Mouse (Mus musculus) kidney, postnatal 0 days (tissue): ENCODE data around the gene Ostn. TPM values are rescaled to one million over a fixed set of nuclear protein-coding genes. Genes with fewer than 3 reads are reported as not detected.
A peak's percentile ranks its signal among the peaks of the same experiment; 100 is the strongest.

Experiments
- ATAC-seq: fragments of 200-750 bp; cut with Nextera tagmentation; replicated peaks from 2 replicates; pipeline ENCODE4 v1.8.0; 2017; ENCODE audit warnings: low read depth, moderate number of reproducible peaks, moderate TSS enrichment, moderate library complexity; ENCODE audit not compliant: low FRiP score
- DNase-seq: peaks from one replicate; pipeline ENCODE4 v3.0.0-alpha.2; 2016; ENCODE audit warnings: low spot score
- H3K27ac ChIP-seq: fragments of 300-500 bp; sonication (generic); 2 replicates; pipeline ENCODE4 v1.5.1; 2014; ENCODE audit warnings: mild to moderate bottlenecking
- H3K27me3 ChIP-seq: fragments of 300-500 bp; sonication (generic); 2 replicates; pipeline ENCODE4 v1.6.1; 2014; ENCODE audit warnings: low read length, mixed read lengths; ENCODE audit not compliant: insufficient read depth
- H3K36me3 ChIP-seq: fragments of 300-500 bp; sonication (generic); 2 replicates; pipeline ENCODE4 v1.6.1; 2014; ENCODE audit warnings: low read length, mixed read lengths; ENCODE audit not compliant: insufficient read depth
- H3K4me1 ChIP-seq: fragments of 300-500 bp; sonication (generic); replicated peaks from 2 replicates; pipeline ENCODE4 v1.6.1; 2014; ENCODE audit warnings: antibody characterized with exemption, low read length, mixed read lengths; ENCODE audit not compliant: insufficient read depth
- H3K4me2 ChIP-seq: fragments of 300-500 bp; sonication (generic); 2 replicates; pipeline ENCODE4 v1.6.1; 2014; ENCODE audit warnings: mild to moderate bottlenecking, low read length, moderate library complexity, mixed read lengths
- H3K4me3 ChIP-seq: fragments of 300-500 bp; sonication (generic); replicated peaks from 2 replicates; pipeline ENCODE4 v1.5.1; 2014; ENCODE audit warnings: low read depth, low read length
- H3K9ac ChIP-seq: fragments of 300-500 bp; sonication (generic); 2 replicates; pipeline ENCODE4 v1.6.1; 2014; ENCODE audit warnings: low read depth, low read length
- H3K9me3 ChIP-seq: fragments of 300-500 bp; sonication (generic); replicated peaks from 2 replicates; pipeline ENCODE4 v1.6.1; 2016; ENCODE audit warnings: low read length, inconsistent platforms, mixed read lengths
- CTCF ChIP-seq: IDR thresholded peaks from 2 replicates; pipeline ENCODE4 v1.5.1; 2016; ENCODE audit warnings: antibody characterized with exemption, low read depth, mild to moderate bottlenecking, moderate library complexity
- WGBS: fragments of 180-500 bp; shearing (Covaris S2); extraction: QIAGEN DNeasy Blood & Tissue Kit; methylation state at CpG from one replicate; pipeline ENCODE4 v1.1.7; 2014; 5-methylcytosine and 5-hydroxymethylcytosine counted together
- polyA plus RNA-seq: library from polyadenylated mRNA; unstranded; fragments of >200 nt; fragmentation: Nextera tagmentation; extraction: Ambion mirVana; gene quantifications from 2 replicates; pipeline ENCODE4 v1.2.1, GENCODE M21; 2015

The Ostn gene
- polyA plus RNA-seq, 1 experiment from 2014 or later, result not detected

- TF ChIP-seq CTCF, result no peak
- H3K9ac ChIP-seq, result no peak within 1 kb of the TSS
- ATAC-seq (no peak), DNase-seq (no peak)
- no peaks in the 10 kb centered on the region for H3K9me3 ChIP-seq
- H3K4me2 ChIP-seq, result no peak within 1 kb of the TSS
- H3K27me3 ChIP-seq, result no peaks in the 10 kb centered on the region
- no peaks in the 10 kb centered on the region for H3K36me3 ChIP-seq
- 0 out of 2 replicates have a peak, but pooled peaks cover 3% of the 10 kb centered on the region for H3K4me1 ChIP-seq
- no peak within 1 kb of the TSS for H3K27ac ChIP-seq
- WGBS, result 65% methylated on average over 8 of the region's 8 CpGs
- H3K4me3 ChIP-seq, result no peak within 1 kb of the TSS
Observed at GRCm38 (mm10) chr16:27370191-27370590, 62.9 kb downstream of the Ostn start, which contains the start of gene Uts2b. TSS of gene Uts2b (minus strand) at chr16:27370239.

GRCm38 (mm10) chr16:27370700-27371099 lies 63.4 kb downstream of the Ostn start:
- Histone ChIP-seq H3K9me3 (no peaks in the 10 kb centered on the region), H3K36me3 (no peaks in the 10 kb centered on the region), H3K4me2 (no peak overlapping the region), H3K4me1 (0 out of 2 replicates have a peak, but pooled peaks cover 3% of the 10 kb centered on the region), H3K27me3 (no peaks in the 10 kb centered on the region), H3K9ac (no peak overlapping the region), H3K4me3 (no peak overlapping the region), H3K27ac (no peak overlapping the region)
- 48% methylated on average over 2 of the region's 2 CpGs for WGBS
- no peak for DNase-seq
- no peak for TF ChIP-seq CTCF
- no peak for ATAC-seq

GRCm38 (mm10) chr16:27374139-27374538 lies 66.8 kb downstream of the Ostn start:
- no peak for DNase-seq
- Histone ChIP-seq H3K9ac (no peak overlapping the region), H3K9me3 (no peaks in the 10 kb centered on the region), H3K27me3 (no peaks in the 10 kb centered on the region), H3K4me1 (0 out of 2 replicates have a peak, but pooled peaks cover 3% of the 10 kb centered on the region), H3K27ac (no peak overlapping the region), H3K4me2 (no peak overlapping the region), H3K36me3 (no peaks in the 10 kb centered on the region), H3K4me3 (no peak overlapping the region)
- 64% methylated on average over 3 of the region's 3 CpGs for WGBS
- no peak for TF ChIP-seq CTCF
- no peak for ATAC-seq

- Histone ChIP-seq H3K9me3 (no peaks in the 10 kb centered on the region), H3K36me3 (no peaks in the 10 kb centered on the region), H3K9ac (no peak overlapping the region), H3K27ac (peak overlapping the region; percentile 60; the same call in 1 of the 2 replicates), H3K4me1 (0 out of 2 replicates have a peak, but pooled peaks cover 3% of the 10 kb centered on the region), H3K4me2 (no peak overlapping the region), H3K4me3 (no peak overlapping the region), H3K27me3 (no peaks in the 10 kb centered on the region)
- ATAC-seq, result peak; percentile 88
- peak; percentile 10 for DNase-seq
- no peak for TF ChIP-seq CTCF
- 64% methylated on average over 2 of the region's 2 CpGs for WGBS
Observed at GRCm38 (mm10) chr16:27375318-27375717, 68.0 kb downstream of the Ostn start.

- Histone ChIP-seq H3K27ac (no peak overlapping the region), H3K4me2 (no peak overlapping the region), H3K4me3 (no peak overlapping the region), H3K4me1 (0 out of 2 replicates have a peak, but pooled peaks cover 3% of the 10 kb centered on the region), H3K9me3 (no peaks in the 10 kb centered on the region), H3K36me3 (no peaks in the 10 kb centered on the region), H3K9ac (no peak overlapping the region), H3K27me3 (no peaks in the 10 kb centered on the region)
- ATAC-seq (no peak), DNase-seq (no peak)
- TF ChIP-seq CTCF, result no peak
Observed at GRCm38 (mm10) chr16:27376556-27376955, 69.3 kb downstream of the Ostn start.

- H3K27ac ChIP-seq, result no peak overlapping the region
- H3K27me3 ChIP-seq, result no peaks in the 10 kb centered on the region
- DNase-seq (no peak), ATAC-seq (no peak)
- H3K36me3 ChIP-seq, result no peaks in the 10 kb centered on the region
- H3K4me1 ChIP-seq, result no peaks in the 10 kb centered on the region
- H3K4me3 ChIP-seq, result no peak overlapping the region
- H3K4me2 ChIP-seq, result no peak overlapping the region
- no peak overlapping the region for H3K9ac ChIP-seq
- TF ChIP-seq CTCF, result no peak
- H3K9me3 ChIP-seq, result no peaks in the 10 kb centered on the region
- 77% methylated on average over 4 of the region's 4 CpGs for WGBS
Observed at GRCm38 (mm10) chr16:27382217-27382616, 74.9 kb downstream of the Ostn start.
